Mouse (Mus musculus) limb, embryonic 13.5 days (tissue): ENCODE results near the gene Med17. TPM values are rescaled to one million over a fixed set of nuclear protein-coding genes. Genes with fewer than 3 reads are reported as not detected.
"Not testable (repeated sequence)": the region's sequence is repeated elsewhere in the genome, so short reads cannot be mapped to it uniquely, and the experiment has no call there.

Source experiments
- ATAC-seq: fragments of 200-750 bp; cut with Nextera tagmentation; 2 replicates; pipeline ENCODE4 v1.8.0; 2017; ENCODE audit warnings: low read depth, moderate number of reproducible peaks, moderate TSS enrichment; ENCODE audit not compliant: low FRiP score
- H3K27ac ChIP-seq: fragments of 300-500 bp; sonication (generic); 2 replicates; pipeline ENCODE4 v1.5.1; 2015; ENCODE audit warnings: inconsistent platforms, mild to moderate bottlenecking, moderate library complexity
- H3K27me3 ChIP-seq: fragments of 300-500 bp; sonication (generic); 2 replicates; pipeline ENCODE4 v1.6.1; 2015; ENCODE audit warnings: mild to moderate bottlenecking, inconsistent platforms
- H3K36me3 ChIP-seq: fragments of 300-500 bp; sonication (generic); 2 replicates; pipeline ENCODE4 v1.6.1; 2015; ENCODE audit warnings: inconsistent platforms, mild to moderate bottlenecking, moderate library complexity
- H3K4me1 ChIP-seq: fragments of 300-500 bp; sonication (generic); 2 replicates; pipeline ENCODE4 v1.6.1; 2015; ENCODE audit warnings: inconsistent platforms
- H3K4me2 ChIP-seq: fragments of 300-500 bp; sonication (generic); replicated peaks from 2 replicates; pipeline ENCODE4 v1.6.1; 2015; ENCODE audit warnings: inconsistent platforms, mild to moderate bottlenecking, moderate library complexity
- H3K4me3 ChIP-seq: fragments of 300-500 bp; sonication (generic); 2 replicates; pipeline ENCODE4 v1.5.1; 2015; ENCODE audit warnings: moderate library complexity, mild to moderate bottlenecking, inconsistent platforms
- H3K9ac ChIP-seq: fragments of 300-500 bp; sonication (generic); 2 replicates; pipeline ENCODE4 v1.6.1; 2015; ENCODE audit warnings: mild to moderate bottlenecking, inconsistent platforms
- H3K9me3 ChIP-seq: fragments of 300-500 bp; sonication (generic); 2 replicates; pipeline ENCODE4 v1.6.1; 2016; ENCODE audit warnings: inconsistent platforms
- WGBS: fragments of 180-500 bp; shearing (Covaris S2); methylation state at CpG from one replicate; pipeline ENCODE4 v1.1.7; 2015; 5-methylcytosine and 5-hydroxymethylcytosine counted together
- polyA plus RNA-seq: library from polyadenylated mRNA; unstranded; fragments of >200 nt; fragmentation: Nextera tagmentation; extraction: Ambion mirVana; gene quantifications from 2 replicates; pipeline ENCODE4 v1.2.1, GENCODE M21; 2015

Gene Med17
- 34.5 and 37.0 TPM in 2 replicates for polyA plus RNA-seq

GRCm38 (mm10) chr9:15279649-15280490 lies at the start of gene Med17:
Gene Med17, minus strand, starts transcription at chr9:15279931.
- peak; percentile 98 for ATAC-seq
- WGBS = under 1% methylated on average over 57 of the region's 57 CpGs
- peaks cover 24% of the 10 kb centered on the region for H3K4me1 ChIP-seq

GRCm38 (mm10) chr9:15318170-15318742 lies 38.5 kb upstream of the Med17 start:
- ATAC-seq = no peak
- no peak overlapping the region for H3K9ac ChIP-seq
- peaks cover 72% of the 10 kb centered on the region for H3K36me3 ChIP-seq
- no peaks in the 10 kb centered on the region for H3K27me3 ChIP-seq
- WGBS = 68% methylated on average over 2 of the region's 2 CpGs
- H3K9me3 ChIP-seq = no peaks in the 10 kb centered on the region
- no peak overlapping the region for H3K4me3 ChIP-seq
- H3K4me1 ChIP-seq = no peaks in the 10 kb centered on the region
- H3K4me2 ChIP-seq = no peak overlapping the region
- no peak overlapping the region for H3K27ac ChIP-seq

More at GRCm38 (mm10) chr9:15279649-15280490, at the start of gene Med17:
- H3K36me3 ChIP-seq = peaks cover 24% of the 10 kb centered on the region
- H3K27ac ChIP-seq = peak within 1 kb of the TSS; percentile 87
- peak within 1 kb of the TSS; percentile 82 for H3K4me2 ChIP-seq
- peak within 1 kb of the TSS; percentile 97 for H3K9ac ChIP-seq
- H3K9me3 ChIP-seq = no peaks in the 10 kb centered on the region
- peak within 1 kb of the TSS; percentile 98 for H3K4me3 ChIP-seq
- no peaks in the 10 kb centered on the region for H3K27me3 ChIP-seq

- no peaks in the 10 kb centered on the region for H3K4me1 ChIP-seq
- H3K9me3 ChIP-seq = no peaks in the 10 kb centered on the region
- H3K27ac ChIP-seq = no peak overlapping the region
- H3K4me3 ChIP-seq = no peak overlapping the region
- H3K27me3 ChIP-seq = no peaks in the 10 kb centered on the region
- no peak overlapping the region for H3K4me2 ChIP-seq
- H3K36me3 ChIP-seq = peaks cover 70% of the 10 kb centered on the region
- WGBS = 60% methylated on average over 5 of the region's 5 CpGs
- ATAC-seq = no peak
- no peak overlapping the region for H3K9ac ChIP-seq
These were observed 37.8 kb upstream of the Med17 start for GRCm38 (mm10) chr9:15317223-15318169.

- not testable (repeated sequence) for H3K9me3 ChIP-seq, H3K4me3 ChIP-seq, H3K9ac ChIP-seq, H3K4me1 ChIP-seq, ATAC-seq, H3K27me3 ChIP-seq, H3K4me2 ChIP-seq, H3K27ac ChIP-seq
- H3K36me3 ChIP-seq = peaks cover 70% of the 10 kb centered on the region
- WGBS = 90% methylated on average over 2 of the region's 2 CpGs
These were observed 36.6 kb upstream of the Med17 start for GRCm38 (mm10) chr9:15316296-15316695.

- 96% methylated on average over 1 of the region's 1 CpGs for WGBS
- Histone ChIP-seq H3K36me3 (peaks cover 81% of the 10 kb centered on the region), H3K9ac (no peak overlapping the region), H3K27ac (no peak overlapping the region), H3K9me3 (no peaks in the 10 kb centered on the region), H3K27me3 (no peaks in the 10 kb centered on the region), H3K4me1 (peaks cover under 1% of the 10 kb centered on the region; the same call in 1 of the 2 replicates), H3K4me2 (no peak overlapping the region), H3K4me3 (no peak overlapping the region)
- no peak for ATAC-seq
These were observed 34.9 kb upstream of the Med17 start for GRCm38 (mm10) chr9:15314619-15315018.

- WGBS = 91% methylated on average over 5 of the region's 5 CpGs
- Histone ChIP-seq H3K9me3 (no peaks in the 10 kb centered on the region), H3K36me3 (peaks cover 91% of the 10 kb centered on the region), H3K4me2 (no peak overlapping the region), H3K27ac (no peak overlapping the region), H3K4me1 (peaks cover 9% of the 10 kb centered on the region), H3K4me3 (no peak overlapping the region), H3K27me3 (no peaks in the 10 kb centered on the region), H3K9ac (no peak overlapping the region)
- no peak for ATAC-seq
These were observed 33.9 kb upstream of the Med17 start for GRCm38 (mm10) chr9:15313633-15314032.

GRCm38 (mm10) chr9:15312054-15312735 lies 32.5 kb upstream of the Med17 start:
- 97% methylated on average over 2 of the region's 2 CpGs for WGBS
- no peaks in the 10 kb centered on the region for H3K27me3 ChIP-seq

GRCm38 (mm10) chr9:15310179-15310578 lies 30.4 kb upstream of the Med17 start:
- 87% methylated on average over 1 of the region's 1 CpGs for WGBS
- ATAC-seq = no peak
- Histone ChIP-seq H3K4me3 (no peak overlapping the region), H3K4me2 (no peak overlapping the region), H3K9ac (no peak overlapping the region), H3K27me3 (no peaks in the 10 kb centered on the region), H3K9me3 (no peaks in the 10 kb centered on the region), H3K27ac (no peak overlapping the region), H3K36me3 (peaks cover 70% of the 10 kb centered on the region), H3K4me1 (peaks cover 32% of the 10 kb centered on the region)

More at GRCm38 (mm10) chr9:15312054-15312735, 32.5 kb upstream of the Med17 start:
- H3K9ac ChIP-seq = no peak overlapping the region
- no peak overlapping the region for H3K27ac ChIP-seq
- no peaks in the 10 kb centered on the region for H3K9me3 ChIP-seq
- no peak overlapping the region for H3K4me2 ChIP-seq
- no peak overlapping the region for H3K4me3 ChIP-seq
- ATAC-seq = peak; percentile 28; the same call in 1 of the 2 replicates
- peaks cover 21% of the 10 kb centered on the region for H3K4me1 ChIP-seq
- H3K36me3 ChIP-seq = peaks cover 86% of the 10 kb centered on the region

- no peak for ATAC-seq
- 78% methylated on average over 4 of the region's 4 CpGs for WGBS
- H3K4me1 ChIP-seq = peaks cover 36% of the 10 kb centered on the region
- no peak overlapping the region for H3K9ac ChIP-seq
- H3K27ac ChIP-seq = no peak overlapping the region
- no peaks in the 10 kb centered on the region for H3K27me3 ChIP-seq
- peaks cover 62% of the 10 kb centered on the region for H3K36me3 ChIP-seq
- H3K9me3 ChIP-seq = no peaks in the 10 kb centered on the region
- no peak overlapping the region for H3K4me3 ChIP-seq
- H3K4me2 ChIP-seq = peak overlapping the region; percentile 30
These were observed 29.7 kb upstream of the Med17 start for GRCm38 (mm10) chr9:15309425-15309824.

GRCm38 (mm10) chr9:15308254-15308653 lies 28.5 kb upstream of the Med17 start:
- 62% methylated on average over 2 of the region's 2 CpGs for WGBS
- Histone ChIP-seq H3K4me2 (peak overlapping the region; percentile 29; the same call in 1 of the 2 replicates), H3K27me3 (no peaks in the 10 kb centered on the region), H3K9me3 (no peaks in the 10 kb centered on the region), H3K4me3 (no peak overlapping the region), H3K27ac (no peak overlapping the region), H3K9ac (no peak overlapping the region; the same call in 1 of the 2 replicates), H3K4me1 (peaks cover 36% of the 10 kb centered on the region), H3K36me3 (peaks cover 51% of the 10 kb centered on the region)
- ATAC-seq = no peak

GRCm38 (mm10) chr9:15307257-15307656 lies 27.5 kb upstream of the Med17 start:
- 9% methylated on average over 6 of the region's 6 CpGs for WGBS
- no peak for ATAC-seq
- Histone ChIP-seq H3K9me3 (no peaks in the 10 kb centered on the region), H3K27ac (no peak overlapping the region), H3K9ac (peak overlapping the region; percentile 98), H3K36me3 (peaks cover 44% of the 10 kb centered on the region), H3K27me3 (no peaks in the 10 kb centered on the region), H3K4me2 (peak overlapping the region; percentile 88), H3K4me1 (peaks cover 36% of the 10 kb centered on the region), H3K4me3 (peak overlapping the region; percentile 88)
